Mouse (Mus musculus): ENCODE results near the gene Ccnd3. TPM values are rescaled to one million over a fixed set of nuclear protein-coding genes. Genes with fewer than 3 reads are reported as not detected.

The Ccnd3 gene
- polyA plus RNA-seq, 1 experiment from 2014 or later, result 260 TPM

- Histone ChIP-seq H3K27me3 (ENCODE audit: control insufficient read depth, insufficient read depth, low read length) (no peaks in the 10 kb centered on the region), H3K9ac (ENCODE audit: low read length) (no peak overlapping the region), H3K9me3 (ENCODE audit: control insufficient read depth, low read length) (no peaks in the 10 kb centered on the region), H3K36me3 (ENCODE audit: control insufficient read depth, insufficient read depth, low read length) (no peaks in the 10 kb centered on the region), H3K27ac (ENCODE audit: low read depth, low read length) (no peak overlapping the region), H3K4me3 (ENCODE audit: low read depth, low read length) (no peak overlapping the region), H3K4me1 (ENCODE audit: control insufficient read depth, insufficient read depth, low read length) (0 out of 2 replicates have a peak, but pooled peaks cover 3% of the 10 kb centered on the region), H3K4me2 (ENCODE audit: low read depth) (no peak overlapping the region)
- no peak for DNase-seq (ENCODE audit: low spot score)
- ATAC-seq (ENCODE audit: insufficient read depth, low FRiP score, low TSS enrichment), result no peak
- 97% methylated on average over 5 of the region's 5 CpGs for WGBS
Measured at GRCm38 (mm10) chr17:47532364-47532763, 27.5 kb downstream of the Ccnd3 start.

GRCm38 (mm10) chr17:47533691-47534090 lies 28.8 kb downstream of the Ccnd3 start:
- H3K4me3 ChIP-seq (ENCODE audit: low read depth, low read length), result no peak overlapping the region
- DNase-seq (ENCODE audit: low spot score) (no peak), ATAC-seq (ENCODE audit: insufficient read depth, low FRiP score, low TSS enrichment) (no peak)

GRCm38 (mm10) chr17:47535812-47536236 lies 31.0 kb downstream of the Ccnd3 start:
- WGBS, result 78% methylated on average over 9 of the region's 9 CpGs
- H3K4me2 ChIP-seq (ENCODE audit: low read depth), result no peak overlapping the region
- H3K4me1 ChIP-seq (ENCODE audit: control insufficient read depth, insufficient read depth, low read length), result no peaks in the 10 kb centered on the region
- no peak overlapping the region for H3K4me3 ChIP-seq (ENCODE audit: low read depth, low read length)
- no peak for ATAC-seq (ENCODE audit: insufficient read depth, low FRiP score, low TSS enrichment)
- H3K27ac ChIP-seq (ENCODE audit: low read depth, low read length), result 0 out of 2 replicates have a peak overlapping the region, but pooled peaks have one; percentile 8
- H3K27me3 ChIP-seq (ENCODE audit: control insufficient read depth, insufficient read depth, low read length), result no peaks in the 10 kb centered on the region
- no peak for DNase-seq (ENCODE audit: low spot score)
- no peaks in the 10 kb centered on the region for H3K36me3 ChIP-seq (ENCODE audit: control insufficient read depth, insufficient read depth, low read length)
- no peaks in the 10 kb centered on the region for H3K9me3 ChIP-seq (ENCODE audit: control insufficient read depth, low read length)
- no peak overlapping the region for H3K9ac ChIP-seq (ENCODE audit: low read length)

More at GRCm38 (mm10) chr17:47533691-47534090, 28.8 kb downstream of the Ccnd3 start:
- Histone ChIP-seq H3K36me3 (ENCODE audit: control insufficient read depth, insufficient read depth, low read length) (no peaks in the 10 kb centered on the region), H3K9me3 (ENCODE audit: control insufficient read depth, low read length) (no peaks in the 10 kb centered on the region), H3K4me1 (ENCODE audit: control insufficient read depth, insufficient read depth, low read length) (no peaks in the 10 kb centered on the region), H3K27ac (ENCODE audit: low read depth, low read length) (no peak overlapping the region), H3K27me3 (ENCODE audit: control insufficient read depth, insufficient read depth, low read length) (no peaks in the 10 kb centered on the region), H3K9ac (ENCODE audit: low read length) (no peak overlapping the region), H3K4me2 (ENCODE audit: low read depth) (no peak overlapping the region)
- WGBS, result 94% methylated on average over 13 of the region's 13 CpGs

GRCm38 (mm10) chr17:47538049-47538448 lies 33.2 kb downstream of the Ccnd3 start:
- Histone ChIP-seq H3K9me3 (ENCODE audit: control insufficient read depth, low read length) (no peaks in the 10 kb centered on the region), H3K4me3 (ENCODE audit: low read depth, low read length) (no peak overlapping the region), H3K9ac (ENCODE audit: low read length) (no peak overlapping the region), H3K36me3 (ENCODE audit: control insufficient read depth, insufficient read depth, low read length) (no peaks in the 10 kb centered on the region), H3K4me2 (ENCODE audit: low read depth) (no peak overlapping the region), H3K27ac (ENCODE audit: low read depth, low read length) (no peak overlapping the region), H3K27me3 (ENCODE audit: control insufficient read depth, insufficient read depth, low read length) (no peaks in the 10 kb centered on the region), H3K4me1 (ENCODE audit: control insufficient read depth, insufficient read depth, low read length) (no peaks in the 10 kb centered on the region)
- ATAC-seq (ENCODE audit: insufficient read depth, low FRiP score, low TSS enrichment), result no peak
- DNase-seq (ENCODE audit: low spot score), result no peak
- WGBS, result 92% methylated on average over 3 of the region's 3 CpGs

GRCm38 (mm10) chr17:47539128-47539527 lies 34.3 kb downstream of the Ccnd3 start:
- Histone ChIP-seq H3K4me1 (ENCODE audit: control insufficient read depth, insufficient read depth, low read length) (no peaks in the 10 kb centered on the region), H3K27me3 (ENCODE audit: control insufficient read depth, insufficient read depth, low read length) (no peaks in the 10 kb centered on the region), H3K9me3 (ENCODE audit: control insufficient read depth, low read length) (no peaks in the 10 kb centered on the region), H3K36me3 (ENCODE audit: control insufficient read depth, insufficient read depth, low read length) (no peaks in the 10 kb centered on the region), H3K4me2 (ENCODE audit: low read depth) (no peak overlapping the region), H3K9ac (ENCODE audit: low read length) (no peak overlapping the region), H3K4me3 (ENCODE audit: low read depth, low read length) (no peak overlapping the region), H3K27ac (ENCODE audit: low read depth, low read length) (no peak overlapping the region)
- DNase-seq (ENCODE audit: low spot score) (no peak), ATAC-seq (ENCODE audit: insufficient read depth, low FRiP score, low TSS enrichment) (no peak)
- 93% methylated on average over 4 of the region's 4 CpGs for WGBS

GRCm38 (mm10) chr17:47542061-47542460 lies 37.2 kb downstream of the Ccnd3 start:
- no peak overlapping the region for H3K9ac ChIP-seq (ENCODE audit: low read length)

GRCm38 (mm10) chr17:47543051-47543650 lies 38.3 kb downstream of the Ccnd3 start:
- no peak overlapping the region; the same call in 1 of the 2 replicates for H3K9ac ChIP-seq (ENCODE audit: low read length)
- WGBS, result 80% methylated on average over 7 of the region's 7 CpGs
- H3K4me1 ChIP-seq (ENCODE audit: control insufficient read depth, insufficient read depth, low read length), result no peaks in the 10 kb centered on the region
- no peak for DNase-seq (ENCODE audit: low spot score)
- H3K4me3 ChIP-seq (ENCODE audit: low read depth, low read length), result no peak overlapping the region
- no peak for ATAC-seq (ENCODE audit: insufficient read depth, low FRiP score, low TSS enrichment)
- no peaks in the 10 kb centered on the region for H3K9me3 ChIP-seq (ENCODE audit: control insufficient read depth, low read length)
- no peaks in the 10 kb centered on the region for H3K36me3 ChIP-seq (ENCODE audit: control insufficient read depth, insufficient read depth, low read length)
- no peak overlapping the region for H3K4me2 ChIP-seq (ENCODE audit: low read depth)
- no peaks in the 10 kb centered on the region for H3K27me3 ChIP-seq (ENCODE audit: control insufficient read depth, insufficient read depth, low read length)
- no peak overlapping the region for H3K27ac ChIP-seq (ENCODE audit: low read depth, low read length)

More at GRCm38 (mm10) chr17:47542061-47542460, 37.2 kb downstream of the Ccnd3 start:
- Histone ChIP-seq H3K27me3 (ENCODE audit: control insufficient read depth, insufficient read depth, low read length) (no peaks in the 10 kb centered on the region), H3K4me1 (ENCODE audit: control insufficient read depth, insufficient read depth, low read length) (no peaks in the 10 kb centered on the region), H3K9me3 (ENCODE audit: control insufficient read depth, low read length) (no peaks in the 10 kb centered on the region), H3K4me2 (ENCODE audit: low read depth) (no peak overlapping the region), H3K4me3 (ENCODE audit: low read depth, low read length) (no peak overlapping the region), H3K36me3 (ENCODE audit: control insufficient read depth, insufficient read depth, low read length) (no peaks in the 10 kb centered on the region), H3K27ac (ENCODE audit: low read depth, low read length) (no peak overlapping the region)
- no peak for ATAC-seq (ENCODE audit: insufficient read depth, low FRiP score, low TSS enrichment)
- DNase-seq (ENCODE audit: low spot score), result no peak
- WGBS, result 59% methylated on average over 4 of the region's 5 CpGs

DNA sequence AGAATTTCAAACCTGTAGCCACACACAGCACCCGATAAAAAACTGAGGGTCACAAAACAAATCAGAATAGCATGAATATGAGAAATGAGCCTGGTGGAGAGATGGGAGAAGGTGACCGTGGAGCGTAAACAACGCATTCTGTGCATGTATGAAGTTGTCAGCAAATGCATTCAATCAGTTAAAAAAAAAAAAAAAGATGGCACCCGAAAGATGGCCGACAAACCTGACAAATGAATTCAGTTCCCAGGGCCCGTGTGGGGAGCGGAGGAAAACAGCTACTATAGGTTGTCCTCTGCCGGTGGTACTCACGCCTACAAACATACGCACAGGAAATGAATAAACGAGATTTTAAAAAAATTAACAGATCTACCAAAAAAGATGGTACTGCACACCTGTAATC lies 40.3 kb downstream of the Ccnd3 start:
- H3K9me3 ChIP-seq (ENCODE audit: control insufficient read depth, low read length), result no peaks in the 10 kb centered on the region
- no peak overlapping the region for H3K9ac ChIP-seq (ENCODE audit: low read length)
- no peaks in the 10 kb centered on the region for H3K27me3 ChIP-seq (ENCODE audit: control insufficient read depth, insufficient read depth, low read length)
- H3K4me2 ChIP-seq (ENCODE audit: low read depth), result no peak overlapping the region
- H3K4me1 ChIP-seq (ENCODE audit: control insufficient read depth, insufficient read depth, low read length), result no peaks in the 10 kb centered on the region
- H3K4me3 ChIP-seq (ENCODE audit: low read depth, low read length), result no peak overlapping the region
- no peak overlapping the region for H3K27ac ChIP-seq (ENCODE audit: low read depth, low read length)
- DNase-seq (ENCODE audit: low spot score), result no peak
- ATAC-seq (ENCODE audit: insufficient read depth, low FRiP score, low TSS enrichment), result no peak
- WGBS, result 94% methylated on average over 12 of the region's 12 CpGs
- no peaks in the 10 kb centered on the region for H3K36me3 ChIP-seq (ENCODE audit: control insufficient read depth, insufficient read depth, low read length)

DNA sequence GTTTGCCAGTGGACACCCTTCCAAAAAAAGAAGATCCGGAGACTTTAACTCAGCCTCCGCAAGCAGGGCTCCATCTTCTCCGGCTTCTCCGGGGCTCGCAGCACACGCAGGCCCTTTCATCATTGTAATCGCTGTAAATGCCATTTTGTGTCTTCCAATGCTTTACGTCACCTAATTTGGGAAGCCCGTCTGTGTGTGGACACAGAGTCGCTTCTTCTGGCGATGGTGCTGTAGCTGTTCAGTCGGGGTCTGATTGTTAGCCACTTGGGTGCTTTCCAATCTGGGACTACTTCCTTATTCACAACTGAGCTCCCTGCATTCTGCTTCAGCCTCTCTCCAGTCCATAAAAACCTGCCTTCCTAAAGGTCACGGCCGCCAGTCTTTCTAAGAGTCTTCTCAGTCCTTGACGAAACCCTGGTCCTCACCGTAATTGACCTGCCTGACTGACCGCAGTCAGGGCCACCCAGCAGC lies 41.0 kb downstream of the Ccnd3 start:
- ATAC-seq (ENCODE audit: insufficient read depth, low FRiP score, low TSS enrichment), result no peak

More for the DNA sequence above, 41.0 kb downstream of the Ccnd3 start:
- DNase-seq (ENCODE audit: low spot score), result no peak
- WGBS, result 86% methylated on average over 17 of the region's 17 CpGs
- Histone ChIP-seq H3K36me3 (ENCODE audit: control insufficient read depth, insufficient read depth, low read length) (no peaks in the 10 kb centered on the region), H3K4me1 (ENCODE audit: control insufficient read depth, insufficient read depth, low read length) (no peaks in the 10 kb centered on the region), H3K9ac (ENCODE audit: low read length) (no peak overlapping the region), H3K4me3 (ENCODE audit: low read depth, low read length) (no peak overlapping the region), H3K4me2 (ENCODE audit: low read depth) (no peak overlapping the region), H3K27me3 (ENCODE audit: control insufficient read depth, insufficient read depth, low read length) (no peaks in the 10 kb centered on the region), H3K27ac (ENCODE audit: low read depth, low read length) (no peak overlapping the region), H3K9me3 (ENCODE audit: control insufficient read depth, low read length) (no peaks in the 10 kb centered on the region)
